Mouse (Mus musculus) E14TG2a.4 (cell line): ENCODE data around the gene Olfr1368.

Experiments used
- CTCF ChIP-seq: conservative IDR thresholded peaks from 2 replicates; pipeline ENCODE4 v1.5.1; 2014; ENCODE audit warnings: low read length
- NANOG ChIP-seq: IDR thresholded peaks from 2 replicates; pipeline ENCODE4 v1.6.1; 2014; ENCODE audit warnings: borderline replicate concordance, low read length, mixed read lengths
- POU5F1 ChIP-seq: IDR thresholded peaks from 2 replicates; pipeline ENCODE4 v1.6.1; 2014; ENCODE audit warnings: low read length, borderline replicate concordance

DNA sequence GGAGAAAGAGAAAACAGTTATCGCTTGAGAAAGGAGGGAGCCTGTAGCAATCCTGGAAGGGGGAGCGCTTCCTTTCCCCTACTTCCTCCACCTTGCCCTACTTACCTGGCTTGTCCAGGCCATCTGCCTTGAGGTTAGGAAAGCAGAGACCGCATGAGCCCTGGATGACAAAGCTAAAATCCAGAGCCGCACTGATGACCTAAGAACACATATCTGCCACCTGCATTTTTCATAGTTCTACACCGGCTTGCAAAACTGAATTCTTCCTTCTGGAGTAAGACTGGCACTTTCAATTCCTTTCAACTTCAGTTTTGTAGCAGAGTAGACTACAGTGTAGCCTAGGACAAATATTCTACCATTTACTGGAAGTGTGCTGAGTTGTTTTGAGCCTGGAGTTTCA is 32.7 kb upstream of the Olfr1368 start:
- TF ChIP-seq CTCF, result no peak
- no peak for TF ChIP-seq POU5F1
- no peak for TF ChIP-seq NANOG
